Mouse (Mus musculus) testis, postnatal 14 days (tissue): ENCODE measurements around the gene Tnfsf12.
"Not testable (repeated sequence)": the region's sequence is repeated elsewhere in the genome, so short reads cannot be mapped to it uniquely, and the experiment has no call there.

Experiments used
- DNase-seq: peaks from one replicate; pipeline ENCODE4 v3.0.0; 2021; ENCODE audit warnings: low spot score

Tnfsf12 gene

DNA sequence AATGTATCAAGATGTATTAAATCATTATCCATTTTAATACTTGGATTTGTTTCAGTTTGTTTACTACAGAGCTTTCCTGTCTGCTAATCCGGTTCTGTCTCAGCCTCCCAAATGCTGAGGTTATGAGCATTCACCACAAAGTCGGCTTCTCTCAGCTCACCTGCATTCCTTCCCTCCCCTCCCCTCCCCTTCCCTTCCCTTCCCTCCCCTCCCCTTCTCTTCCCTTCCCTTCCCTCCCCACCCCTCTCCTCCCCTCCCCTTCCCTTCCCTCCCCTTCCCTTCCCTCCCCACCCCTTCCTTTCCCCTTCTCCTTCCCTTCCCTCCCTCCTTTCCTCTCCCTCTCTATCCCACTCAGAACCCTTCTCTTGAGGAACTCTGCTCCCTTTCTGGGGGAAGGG is 9.0 kb upstream of the Tnfsf12 start:
- DNase-seq, result no peak

DNA sequence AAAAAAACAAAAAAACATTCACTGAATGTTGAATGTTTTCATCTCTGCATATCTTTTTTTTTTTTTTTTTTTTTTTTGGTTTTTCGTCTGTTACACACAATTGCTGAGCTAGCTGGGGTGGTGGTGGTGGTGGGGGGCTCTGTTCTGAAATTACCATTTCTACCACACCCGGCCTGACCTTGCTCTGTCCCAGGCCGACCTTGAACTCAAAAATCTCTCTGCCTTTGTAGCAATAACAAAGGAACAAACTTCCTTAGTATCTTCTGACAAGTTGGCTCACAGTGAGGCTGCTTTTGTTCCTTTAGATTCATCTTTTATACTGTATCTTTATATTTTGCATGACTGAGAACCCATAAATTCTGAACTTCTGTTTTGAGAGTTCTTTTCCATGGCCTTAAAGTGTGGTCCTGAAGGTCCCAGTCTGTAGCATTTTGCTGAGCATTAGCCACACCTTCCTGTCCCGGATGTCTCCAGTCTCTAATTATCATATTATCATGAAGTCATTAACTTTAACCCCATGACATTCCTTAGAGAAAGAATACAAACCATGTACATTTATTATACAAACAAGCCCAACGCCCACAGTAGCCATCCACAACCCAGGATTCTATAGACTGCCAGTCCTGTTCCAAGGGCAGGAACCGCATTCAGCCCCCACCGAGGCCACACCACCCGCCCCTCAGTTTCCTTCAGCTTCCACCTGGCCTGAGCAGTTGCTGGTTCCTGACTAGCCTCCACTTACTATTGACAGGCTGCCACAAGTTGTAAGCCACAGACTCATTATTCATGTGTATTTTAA is 8.4 kb upstream of the Tnfsf12 start:
- DNase-seq, result no peak

DNA sequence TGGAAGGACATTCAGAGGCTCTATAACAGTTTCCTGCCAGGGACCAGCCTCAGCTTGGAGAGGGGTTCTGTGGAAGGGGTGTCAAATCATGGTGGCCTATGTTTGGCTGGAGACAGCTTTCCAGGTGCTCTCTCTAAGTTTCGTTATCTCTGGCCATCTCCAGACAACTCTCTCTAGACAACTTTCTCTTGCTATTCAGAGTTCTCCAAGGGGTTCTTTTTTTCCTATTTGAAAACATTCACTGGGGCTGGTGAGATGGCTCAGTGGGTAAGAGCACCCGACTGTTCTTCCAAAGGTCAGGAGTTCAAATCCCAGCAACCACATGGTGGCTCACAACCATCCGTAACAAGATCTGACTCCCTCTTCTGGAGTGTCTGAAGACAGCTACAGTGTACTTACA is 7.7 kb upstream of the Tnfsf12 start:
- DNase-seq, result not testable (repeated sequence)

DNA sequence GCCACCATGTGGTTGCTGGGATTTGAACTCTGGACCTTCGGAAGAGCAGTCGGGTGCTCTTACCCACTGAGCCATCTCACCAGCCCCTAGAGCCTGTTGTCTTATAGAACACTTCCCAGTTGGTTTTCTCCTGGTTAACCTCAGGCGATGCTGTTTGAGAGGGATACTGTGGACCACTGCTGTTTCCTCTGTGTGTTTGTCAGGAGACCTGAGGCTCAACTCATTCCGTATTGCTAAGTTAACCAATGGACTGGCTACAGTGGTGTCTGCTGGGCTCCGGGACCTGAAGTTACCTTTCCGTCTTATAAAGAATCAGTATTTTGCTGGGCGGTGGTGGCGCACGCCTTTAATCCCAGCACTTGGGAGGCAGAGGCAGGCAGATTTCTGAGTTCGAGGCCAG is 7.2 kb upstream of the Tnfsf12 start:
- DNase-seq, result not testable (repeated sequence)

DNA sequence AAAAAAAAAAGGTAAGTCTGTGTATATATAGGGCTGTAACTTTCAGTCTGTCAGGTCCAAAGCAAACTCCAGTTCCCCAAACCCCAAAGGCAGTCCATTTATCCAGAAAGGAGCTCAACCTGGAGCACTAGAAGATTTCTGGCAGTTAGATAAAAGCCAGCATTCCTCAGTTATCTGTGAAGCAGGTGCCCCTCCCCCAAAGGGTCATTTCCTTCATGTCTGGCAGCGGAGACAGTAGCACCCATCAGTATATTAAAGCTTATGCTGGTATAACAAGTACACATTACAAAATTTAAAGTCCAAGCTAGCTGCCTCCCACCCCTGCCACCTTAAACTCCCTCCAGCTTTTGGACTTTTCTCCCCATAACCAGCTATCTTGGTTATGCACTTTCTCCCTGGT is 3.9 kb upstream of the Tnfsf12 start:
- DNase-seq, result no peak

DNA sequence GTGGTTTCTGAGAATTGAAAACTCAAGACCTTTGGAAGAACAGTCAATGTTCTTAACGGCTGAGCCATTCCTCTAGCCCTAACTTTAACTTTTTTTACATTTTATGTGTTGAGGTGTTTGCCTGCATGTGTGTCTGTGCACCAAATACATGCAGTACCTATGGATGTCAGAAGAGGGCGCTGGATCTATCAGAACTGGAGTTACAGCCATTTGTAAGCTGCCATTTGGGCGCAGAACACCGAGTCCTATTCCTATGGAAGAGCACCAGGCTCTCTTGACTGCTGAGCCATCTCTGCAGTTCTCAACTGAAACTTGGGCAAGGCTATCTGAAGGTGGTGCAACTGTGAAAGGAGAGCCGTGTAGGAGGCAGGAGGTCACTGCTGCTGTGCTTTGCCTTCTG is 2.9 kb upstream of the Tnfsf12 start:
- no peak for DNase-seq

DNA sequence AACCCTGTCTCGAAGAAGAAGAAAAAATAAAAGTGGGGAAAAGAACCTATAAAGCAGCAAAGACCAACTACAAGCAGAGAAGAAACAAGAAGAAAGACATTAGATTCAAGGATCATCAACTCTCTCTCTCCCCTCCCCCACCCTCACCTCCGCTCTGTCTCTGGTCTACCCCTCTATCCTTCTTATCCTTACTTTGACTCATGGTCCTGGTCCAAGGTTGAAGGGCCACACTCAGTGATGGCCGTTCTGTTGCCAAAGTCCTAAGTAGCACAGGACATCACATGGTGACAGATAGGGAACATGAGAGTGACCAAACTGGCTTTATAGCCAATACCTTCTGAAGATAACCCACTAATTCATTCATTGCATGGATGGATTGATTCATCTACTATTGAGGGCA is 1.7 kb upstream of the Tnfsf12 start:
- no peak for DNase-seq

DNA sequence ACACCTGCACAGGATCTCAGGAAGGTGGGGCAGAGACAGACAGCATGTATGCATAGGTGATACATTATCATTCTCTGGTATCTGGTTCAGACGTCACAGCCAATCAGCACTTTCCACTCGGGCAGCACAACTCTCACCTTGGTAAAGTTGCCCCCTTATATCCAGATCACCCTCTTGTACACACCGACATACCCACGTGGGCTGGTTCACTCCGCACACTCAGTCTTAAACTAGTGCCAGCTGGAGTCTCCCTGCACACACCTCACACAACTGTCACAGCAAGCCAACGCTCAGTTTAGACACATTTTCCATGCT is 646 bp downstream of the Tnfsf12 start:
- no peak for DNase-seq

DNA sequence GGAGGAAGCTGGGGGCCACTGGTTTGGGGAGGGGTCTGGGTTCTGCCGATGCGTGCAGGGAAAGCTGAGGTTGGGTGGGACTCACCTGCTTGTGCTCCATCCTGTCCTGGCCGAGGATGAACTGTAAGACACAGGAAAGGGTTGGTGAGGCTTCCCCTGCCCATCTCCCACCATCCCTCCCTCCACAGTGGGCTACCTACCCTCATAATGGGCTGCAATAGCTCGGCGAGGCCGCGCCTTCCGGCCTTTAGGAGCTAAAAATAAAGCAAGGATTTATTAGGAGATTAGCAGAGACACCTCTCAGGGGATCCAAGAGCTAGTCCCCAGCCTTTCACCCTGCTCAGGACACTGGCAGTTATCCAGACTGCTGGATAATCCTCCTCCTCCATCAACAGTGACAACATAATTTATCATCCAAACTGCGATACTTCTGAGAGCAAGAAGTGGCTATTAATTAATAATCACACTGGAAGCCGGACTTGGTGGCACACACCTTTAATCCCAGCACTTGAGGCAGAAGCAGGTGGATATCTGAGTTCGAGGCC is 2.2 kb downstream of the Tnfsf12 start:
- DNase-seq, result no peak

DNA sequence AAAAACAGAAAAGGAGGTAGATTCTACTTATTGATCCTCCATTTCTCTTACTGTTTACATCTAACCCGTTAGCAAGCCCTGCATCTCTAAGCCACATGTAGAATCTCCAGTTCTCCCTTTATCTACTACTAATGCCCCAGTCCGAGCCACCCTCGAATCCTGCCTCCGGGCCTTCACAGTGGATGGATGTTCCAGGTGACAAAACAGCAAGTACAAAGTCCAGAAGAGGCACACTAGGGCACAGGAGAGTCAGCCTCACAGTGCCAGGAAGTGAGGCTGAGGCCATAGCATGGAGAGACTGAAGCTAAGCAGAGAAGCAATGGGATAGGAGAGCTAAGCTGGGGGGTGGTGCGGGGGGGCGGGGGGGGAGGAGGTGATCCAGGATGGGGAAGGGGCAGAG is 2.8 kb downstream of the Tnfsf12 start:
- DNase-seq, result no peak

DNA sequence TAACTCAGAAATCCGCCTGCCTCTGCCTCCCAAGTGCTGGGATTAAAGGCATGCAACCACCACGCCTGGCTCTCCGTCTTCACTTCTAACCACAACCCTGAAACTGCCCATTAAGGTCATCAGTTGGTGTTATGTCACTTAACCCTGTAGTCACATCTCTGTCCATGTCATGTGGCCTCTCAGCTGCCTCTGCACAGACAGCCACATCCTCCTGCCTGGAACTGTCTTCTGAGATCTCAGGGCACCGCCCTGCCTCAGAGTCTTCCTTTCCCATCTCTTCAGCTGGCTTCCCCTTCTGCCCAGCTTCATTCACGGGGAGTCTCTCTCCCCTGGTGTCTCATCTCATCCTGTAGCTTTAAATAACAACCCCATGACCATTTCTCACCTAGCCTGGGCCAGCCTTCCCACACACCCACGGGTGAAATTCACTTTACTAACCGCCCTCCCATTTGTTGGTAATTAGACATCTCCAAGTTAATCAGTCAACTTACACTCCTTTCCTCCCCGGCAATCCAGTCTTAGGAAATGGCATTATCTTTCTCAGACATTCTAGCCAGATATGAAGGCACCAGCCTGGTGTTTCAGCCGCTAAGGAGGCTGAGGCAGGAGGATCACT is 3.3 kb downstream of the Tnfsf12 start:
- DNase-seq, result no peak

DNA sequence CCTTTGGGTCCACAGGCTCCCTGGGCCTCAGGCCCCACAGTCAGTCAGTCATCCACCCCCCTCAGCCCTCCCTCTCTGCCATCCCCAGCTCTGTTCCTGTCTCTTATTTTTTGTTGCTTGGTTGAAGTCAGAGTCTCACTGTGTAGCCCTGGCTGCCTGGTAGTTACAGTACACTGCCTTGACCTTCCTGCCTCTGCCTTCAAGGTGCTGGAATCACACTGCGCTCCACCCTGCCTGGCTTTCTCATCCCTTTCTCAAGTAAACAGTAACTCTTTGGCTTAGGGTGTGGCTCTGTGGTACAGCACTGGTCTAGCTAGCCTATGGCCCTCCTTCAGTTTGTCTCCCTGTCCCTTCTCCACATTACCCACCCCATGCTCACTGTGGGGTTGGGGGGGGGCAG is 5.8 kb downstream of the Tnfsf12 start:
- DNase-seq, result no peak

DNA sequence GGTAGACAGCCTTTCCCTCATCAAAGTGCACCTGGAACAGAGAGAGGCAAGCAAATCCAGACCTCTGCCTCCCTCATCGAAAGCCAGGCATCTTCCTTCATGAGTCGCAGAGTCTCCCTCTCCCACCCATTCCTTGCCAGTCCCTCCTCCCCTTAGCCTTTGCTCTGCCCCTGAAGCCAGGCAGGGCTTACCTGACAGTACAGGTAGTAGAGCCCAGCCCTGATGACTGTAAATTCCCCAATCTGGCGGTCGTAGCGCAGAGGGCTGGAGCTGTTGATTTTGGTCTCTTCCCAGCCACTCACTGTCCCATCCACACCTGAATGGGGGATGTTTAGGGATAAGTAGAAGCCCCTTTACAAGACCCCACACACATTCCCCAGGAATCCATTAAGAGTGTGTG is 8.6 kb downstream of the Tnfsf12 start:
- no peak for DNase-seq

DNA sequence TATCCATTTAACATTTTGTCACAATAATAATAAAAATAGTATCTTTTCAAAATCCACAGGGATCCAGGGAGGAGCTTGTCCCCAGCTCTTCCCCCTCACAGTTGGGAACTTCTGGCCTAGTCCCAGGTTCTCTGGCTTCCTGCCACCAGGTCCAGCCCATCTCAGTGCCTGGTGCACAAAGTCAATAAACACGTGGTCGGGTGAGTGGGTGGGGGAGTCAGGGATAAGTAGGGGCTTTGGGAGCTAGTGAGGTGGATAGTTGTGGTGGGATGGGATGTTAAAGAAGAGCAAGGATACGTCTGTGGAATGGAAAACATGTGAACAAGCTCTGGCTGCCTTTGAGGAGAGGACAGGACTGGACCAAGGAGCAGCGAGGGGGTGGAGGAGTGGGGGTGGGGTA is 9.3 kb downstream of the Tnfsf12 start:
- DNase-seq, result peak; percentile 75

DNA sequence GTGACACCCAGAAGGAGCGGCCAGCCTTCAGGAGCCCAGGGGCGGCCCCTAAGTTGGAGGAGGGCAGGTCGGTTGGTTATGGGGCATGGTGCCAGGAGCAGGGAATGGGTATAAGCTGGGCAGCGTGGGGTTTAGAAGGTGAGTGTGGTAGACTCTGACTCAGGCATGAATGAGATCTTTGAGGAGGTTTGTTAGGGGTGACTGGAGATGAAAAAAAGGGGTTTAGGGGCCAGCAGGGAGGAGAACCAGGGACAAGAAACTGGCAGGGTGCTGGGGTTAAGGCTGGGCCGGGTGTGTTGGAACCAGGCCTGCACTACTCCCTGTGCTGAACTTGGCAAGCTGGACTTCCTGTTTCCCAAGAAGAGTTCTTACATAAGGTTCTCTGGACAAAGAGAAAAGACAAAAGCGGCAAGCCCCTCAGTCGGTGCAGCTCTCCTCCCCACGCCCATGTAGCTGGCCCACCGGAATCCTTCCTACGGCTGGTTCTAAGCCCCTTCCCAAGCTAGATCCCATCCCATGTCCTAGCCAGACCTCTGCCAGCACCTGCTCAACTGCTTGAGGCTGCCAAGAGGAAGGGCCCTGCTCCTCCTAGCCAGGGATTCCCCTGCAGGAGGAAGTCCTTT is 10.0 kb downstream of the Tnfsf12 start, which contains the start of gene Tnfsf13:
TSS of gene Tnfsf13 (minus strand) at position 259 of the 623 bp plus-strand sequence.
- DNase-seq, result peak; percentile 77

DNA sequence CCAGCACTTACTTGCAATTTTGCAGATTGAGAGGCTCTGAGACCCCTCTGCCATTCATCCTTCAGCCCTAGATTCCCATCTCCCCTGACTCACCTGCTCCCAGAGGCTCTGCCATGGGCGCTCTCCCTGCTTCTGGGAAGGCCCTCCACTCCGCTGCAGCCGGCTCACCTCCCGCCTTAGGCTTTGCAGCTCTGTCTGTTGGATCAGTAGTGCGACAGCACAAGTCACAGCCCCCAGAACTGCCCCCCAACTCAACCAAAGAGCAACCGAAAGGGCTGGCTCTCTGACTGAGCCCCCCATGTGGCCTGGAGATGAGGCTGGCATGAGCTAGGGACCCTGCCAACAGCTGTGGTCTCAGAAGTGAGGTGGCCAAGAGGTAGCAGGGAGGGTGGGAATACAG is 10.7 kb downstream of the Tnfsf12 start:
- DNase-seq, result no peak

DNA sequence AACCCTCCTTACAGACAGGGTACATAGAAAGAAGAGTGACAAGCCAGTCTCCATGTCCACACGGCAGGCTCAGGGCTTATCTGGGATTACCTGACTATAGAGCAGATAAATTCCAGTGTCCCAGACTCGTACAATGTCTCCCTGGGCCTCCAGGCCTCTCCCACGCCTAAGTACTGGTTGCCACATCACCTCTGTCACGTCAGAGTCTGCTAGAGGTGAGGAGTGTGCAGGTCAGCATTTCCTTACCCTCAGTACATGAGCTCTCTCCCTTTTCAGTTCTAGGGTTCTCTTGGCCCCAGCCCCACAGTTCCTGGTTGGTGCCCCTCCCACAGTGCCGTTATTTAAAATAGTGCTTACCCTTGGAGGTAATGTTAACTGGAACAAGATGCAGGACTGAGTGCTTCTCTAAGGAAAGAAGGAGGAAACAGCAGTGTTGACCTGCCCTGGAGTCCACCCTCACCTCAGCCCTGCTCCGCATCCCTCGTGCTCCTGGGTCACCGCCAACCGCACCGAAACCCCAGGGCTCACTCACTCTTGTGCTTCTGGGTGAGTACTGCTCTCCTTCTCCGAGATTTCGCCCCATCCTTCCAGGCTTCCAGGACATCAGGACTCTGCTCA is 11.4 kb downstream of the Tnfsf12 start:
- DNase-seq, result no peak

DNA sequence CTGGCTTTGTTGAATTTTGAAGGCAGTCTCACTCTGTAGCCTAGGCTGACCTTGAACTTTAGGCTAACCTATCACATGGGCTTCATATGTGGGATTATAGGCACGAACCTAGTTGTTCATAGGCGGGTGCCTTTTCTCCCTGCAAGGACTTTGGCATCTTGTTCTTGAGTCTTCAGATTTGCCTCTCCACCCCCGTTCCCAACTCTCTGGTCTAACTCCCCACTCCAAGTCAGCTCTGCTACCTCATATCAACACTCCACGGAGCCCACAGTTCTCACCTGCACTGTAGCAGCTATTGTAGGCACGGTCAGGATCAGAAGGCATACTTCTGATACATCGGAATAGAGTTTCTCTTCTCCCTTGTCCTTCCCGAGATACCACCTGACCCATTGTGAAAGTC is 12.1 kb downstream of the Tnfsf12 start:
- no peak for DNase-seq

DNA sequence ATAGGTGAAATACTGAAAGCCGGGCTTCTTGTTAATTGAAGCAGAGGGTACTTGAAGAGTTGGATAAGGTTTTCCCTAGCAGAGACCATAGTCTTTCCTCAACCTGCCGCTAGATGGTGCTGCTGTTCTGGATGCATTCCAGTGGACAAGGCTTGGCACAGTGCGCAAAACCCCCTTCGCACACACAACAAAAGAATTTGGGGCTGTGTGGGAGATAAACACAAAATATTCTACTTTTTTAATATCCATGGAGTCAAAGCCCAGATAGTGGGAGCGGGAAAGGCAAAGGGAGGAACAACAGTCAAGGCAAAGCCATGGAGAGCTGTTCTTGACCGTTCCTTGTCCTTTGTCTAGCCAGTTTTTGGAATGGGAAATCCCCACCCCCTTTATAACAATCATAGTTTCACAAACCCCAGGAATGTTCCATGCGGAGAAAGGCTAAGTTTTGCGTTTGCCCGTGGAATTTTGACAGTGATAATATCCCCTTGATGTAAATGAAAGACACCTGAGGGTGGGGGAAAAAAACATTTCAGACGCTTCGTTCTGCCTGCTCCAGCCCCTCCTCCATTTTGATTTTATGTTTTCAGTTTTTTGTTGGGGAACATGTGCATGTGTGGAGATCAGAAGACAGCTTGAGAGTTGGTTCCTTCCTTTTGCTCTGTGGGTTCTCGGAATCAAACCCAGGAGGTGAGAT is 12.7 kb downstream of the Tnfsf12 start:
- DNase-seq, result peak; percentile 84

DNA sequence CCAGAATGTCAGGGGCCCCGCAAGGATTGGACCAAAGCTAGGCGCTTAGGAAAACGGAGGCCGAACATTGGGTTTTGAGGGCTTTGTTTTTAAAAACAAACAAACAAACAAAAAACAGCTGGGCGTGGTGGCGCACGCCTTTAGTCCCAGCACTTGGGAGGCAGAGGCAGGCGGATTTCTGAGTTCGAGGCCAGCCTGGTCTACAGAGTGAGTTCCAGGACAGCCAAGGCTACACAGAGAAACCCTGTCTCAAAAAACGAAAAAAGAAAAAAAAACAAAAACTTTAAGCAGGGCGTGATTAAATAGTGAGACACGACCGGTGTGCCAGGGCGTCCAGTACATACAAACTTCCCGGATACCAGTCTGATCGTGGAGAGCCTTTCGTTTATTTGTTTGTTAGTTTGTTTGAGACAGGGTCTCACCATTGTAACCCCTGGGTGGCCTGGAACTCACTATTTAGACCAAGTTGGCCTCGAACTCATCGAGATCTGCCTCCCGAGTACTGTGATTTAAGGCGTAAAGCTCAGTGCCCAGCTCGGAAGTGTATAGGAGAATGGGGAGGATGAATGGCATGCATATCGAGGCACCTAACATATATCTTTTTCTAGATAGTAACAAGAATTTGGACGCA is 13.3 kb downstream of the Tnfsf12 start:
- DNase-seq, result no peak

DNA sequence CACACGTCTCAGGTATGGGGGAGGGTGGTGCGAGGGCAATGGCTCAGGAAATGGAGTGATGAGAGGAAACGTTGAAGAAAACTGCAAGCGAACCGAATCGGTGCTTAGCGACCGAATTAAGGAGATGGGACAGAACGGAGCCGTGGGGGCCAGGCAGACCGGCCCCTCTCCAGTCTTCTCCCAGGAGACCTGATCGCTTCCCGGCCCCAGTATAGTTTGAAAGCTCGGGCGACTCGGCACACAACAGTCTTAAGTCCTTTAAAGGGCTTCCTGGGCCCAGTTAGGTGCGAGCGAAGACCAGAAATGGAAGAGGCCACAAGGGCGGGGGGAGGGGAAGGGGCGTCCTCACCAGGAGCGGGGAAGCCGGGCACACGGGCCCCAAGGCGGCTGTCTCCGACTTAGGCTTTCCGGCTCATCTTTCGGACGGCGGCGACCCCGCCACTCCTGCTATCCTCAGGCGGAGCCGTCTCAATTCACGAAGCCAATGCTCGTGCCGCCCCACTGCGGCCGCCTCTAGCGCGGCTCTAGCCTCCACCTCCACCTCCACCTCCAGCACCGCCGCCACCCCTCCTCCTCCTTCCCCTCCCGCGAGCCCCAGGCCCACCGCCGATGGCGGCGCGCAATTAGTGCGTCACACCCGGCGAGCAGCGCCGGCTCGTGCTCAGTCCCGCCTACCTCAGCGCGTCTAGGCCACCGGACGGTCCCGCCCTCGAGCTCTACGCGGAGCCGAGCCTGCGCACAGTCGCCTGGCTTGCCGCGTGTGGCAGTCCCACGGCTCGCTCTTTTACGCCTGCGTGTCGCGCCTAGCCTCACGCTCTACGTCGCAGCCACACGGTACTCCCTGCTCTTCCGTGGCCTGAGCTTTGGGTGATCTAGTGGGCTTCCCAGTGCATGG is 14.1 kb downstream of the Tnfsf12 start, which contains the start of gene Senp3:
TSS of gene Senp3 (minus strand) at position 771 of the 895 bp plus-strand sequence.
- peak; percentile 97 for DNase-seq
